Mouse (Mus musculus) liver, adult 10 weeks (tissue): ENCODE data around the gene Gdpgp1. TPM values are rescaled to one million over a fixed set of nuclear protein-coding genes. Genes with fewer than 3 reads are reported as not detected.

Experiments used
- polyA plus RNA-seq: library from polyadenylated mRNA; stranded (reverse); fragments of 350-450 nt; fragmentation: Illumina TruSeq; extraction: RNeasy Lipid Tissue Mini Kit (QIAGEN cat#74804); gene quantifications from one replicate; pipeline ENCODE4 v1.2.3, GENCODE M21; 2014; ENCODE audit warnings: low read depth, low replicate concordance

Gdpgp1 gene
- 1.2 TPM for polyA plus RNA-seq

DNA sequence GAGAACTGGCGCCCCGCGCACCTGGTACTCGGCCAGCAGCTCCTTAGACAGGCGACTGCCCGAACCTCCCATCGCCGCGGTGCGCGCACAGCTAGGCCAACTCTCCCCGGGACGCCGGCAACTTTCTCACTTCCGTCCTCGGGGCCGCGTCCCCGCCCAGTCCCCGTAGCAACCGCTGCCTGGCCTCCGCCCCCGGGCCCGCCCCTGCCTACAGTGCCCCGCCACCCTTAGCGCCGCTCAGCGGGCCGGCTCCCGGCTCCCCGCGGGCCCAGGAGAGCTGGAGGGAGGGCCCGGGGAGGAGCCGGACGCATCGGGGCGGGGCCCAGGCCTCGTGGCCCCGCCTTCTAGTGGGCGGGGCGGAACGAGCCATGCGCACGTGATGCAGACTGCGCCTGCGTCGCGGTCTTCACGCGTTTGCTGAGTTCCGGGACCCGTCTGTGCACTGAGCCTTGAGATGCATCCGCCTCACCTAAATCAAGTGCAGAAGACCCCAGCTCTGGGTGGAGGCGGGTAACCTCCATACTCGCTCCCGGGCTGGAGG is at the start of gene Gdpgp1, which contains the start of gene Cib1:
Gene Gdpgp1 (plus strand): TSS at position 377 of the 541 bp plus-strand sequence.
Gene Cib1 (minus strand): TSS at position 325 of the 541 bp plus-strand sequence.

DNA sequence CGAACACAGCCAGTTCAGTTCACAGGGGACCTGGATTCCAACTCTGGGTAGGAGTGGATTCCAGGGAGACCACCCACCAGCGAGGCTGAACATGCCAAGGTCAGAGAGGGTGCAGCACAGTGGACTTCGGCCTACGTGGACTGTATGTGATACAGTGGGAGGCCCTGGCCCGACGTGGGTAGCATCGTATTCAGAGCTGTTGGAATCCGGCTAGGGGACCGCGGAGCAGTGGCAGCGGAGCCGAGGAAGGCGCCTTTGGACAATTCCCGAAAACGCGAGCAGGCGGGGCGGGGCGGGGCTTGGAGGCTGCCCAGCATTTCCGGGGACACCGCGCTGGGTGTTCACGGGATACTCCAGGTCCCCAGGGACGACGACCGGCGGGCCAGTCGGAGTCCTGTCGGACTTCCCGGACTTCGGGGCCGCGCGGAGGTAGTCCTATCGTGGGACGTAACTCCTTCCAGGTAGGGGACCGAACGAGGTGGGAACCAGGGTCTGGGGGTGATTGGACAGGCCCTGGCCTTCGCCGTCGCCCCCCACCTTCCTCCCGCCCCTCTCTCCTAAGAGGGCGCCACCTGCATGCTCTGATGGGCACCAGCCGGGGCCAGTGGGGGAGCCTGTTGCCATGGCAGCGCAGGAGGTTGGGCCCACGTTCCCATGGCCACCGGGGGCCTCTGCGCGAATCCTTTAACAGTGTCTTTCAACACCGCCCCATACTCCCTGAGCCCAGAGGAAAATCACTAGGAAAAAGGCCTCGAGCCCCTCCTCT is 46.0 kb upstream of the Gdpgp1 start, which contains the start of gene Sema4b:
Gene Sema4b (plus strand): TSS at position 311 of the 766 bp plus-strand sequence.

DNA sequence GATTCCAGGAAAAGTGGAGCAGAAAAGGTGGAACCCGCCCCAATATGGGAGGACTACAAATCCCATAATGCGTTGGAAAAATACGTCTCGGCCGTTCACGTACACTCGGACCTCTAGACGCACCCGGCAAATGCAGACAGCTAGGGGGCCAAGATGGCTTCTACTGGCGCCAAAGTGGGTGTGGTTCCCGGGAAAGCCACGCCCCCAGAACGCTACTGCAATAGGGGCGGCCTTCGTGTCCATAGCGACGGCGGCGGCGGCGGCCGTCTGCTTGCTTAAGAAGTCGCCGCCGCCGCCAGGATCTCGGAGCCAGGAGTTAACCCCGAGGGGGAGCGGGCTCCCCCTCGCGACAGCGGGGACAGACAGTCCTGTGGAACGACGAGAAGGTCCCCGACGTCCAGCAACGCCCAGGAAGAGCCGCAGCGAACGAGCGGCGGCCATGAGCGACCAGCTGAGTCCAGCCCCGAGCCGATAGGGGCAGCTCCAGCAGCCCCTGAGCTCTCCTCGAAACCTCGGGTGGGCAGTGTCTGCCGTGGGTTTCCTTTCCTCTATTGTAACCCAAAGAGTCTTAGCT is 13.6 kb downstream of the Gdpgp1 start, which contains the start of gene Ttll13:
Gene Ttll13 (plus strand): TSS at position 229 of the 574 bp plus-strand sequence.

DNA sequence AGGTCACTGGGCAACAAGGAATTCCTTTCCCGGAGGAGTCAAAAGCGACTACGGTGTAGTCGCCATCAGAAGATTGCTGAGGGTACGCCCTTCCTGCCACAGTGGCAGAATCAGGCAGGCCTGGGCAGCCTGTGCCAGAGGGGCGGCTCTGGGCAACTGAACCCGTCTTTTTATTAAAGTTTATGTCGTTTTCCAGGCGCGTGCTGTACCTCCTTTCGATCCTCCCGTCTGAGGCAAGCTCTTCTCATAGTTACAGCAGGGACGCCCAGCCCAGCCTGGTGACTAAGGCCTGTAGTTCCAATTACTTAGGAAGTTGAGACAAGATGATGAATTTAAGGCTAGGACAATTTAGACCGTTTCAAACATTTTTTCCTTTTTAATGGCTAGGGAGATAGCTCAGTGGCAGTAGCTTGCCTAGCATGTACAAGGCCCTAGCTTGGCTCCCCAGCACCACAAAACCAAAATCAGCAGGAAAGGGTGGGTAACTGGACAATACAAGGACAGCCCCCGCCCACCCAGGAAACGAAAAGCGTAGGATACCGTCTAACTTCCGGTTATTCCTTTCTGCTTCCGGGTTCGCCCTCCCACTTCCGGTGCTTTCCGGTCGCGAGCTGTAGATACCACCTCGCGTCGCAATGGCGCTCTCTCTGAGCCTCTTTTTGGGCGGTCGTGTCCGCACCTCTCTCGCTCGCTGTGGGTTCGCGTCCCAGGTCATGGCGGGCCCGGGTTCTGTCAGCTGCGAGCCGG is 28.1 kb downstream of the Gdpgp1 start, which contains the start of gene Ngrn:
Gene Ngrn (plus strand): TSS at position 591 of the 747 bp plus-strand sequence.

DNA sequence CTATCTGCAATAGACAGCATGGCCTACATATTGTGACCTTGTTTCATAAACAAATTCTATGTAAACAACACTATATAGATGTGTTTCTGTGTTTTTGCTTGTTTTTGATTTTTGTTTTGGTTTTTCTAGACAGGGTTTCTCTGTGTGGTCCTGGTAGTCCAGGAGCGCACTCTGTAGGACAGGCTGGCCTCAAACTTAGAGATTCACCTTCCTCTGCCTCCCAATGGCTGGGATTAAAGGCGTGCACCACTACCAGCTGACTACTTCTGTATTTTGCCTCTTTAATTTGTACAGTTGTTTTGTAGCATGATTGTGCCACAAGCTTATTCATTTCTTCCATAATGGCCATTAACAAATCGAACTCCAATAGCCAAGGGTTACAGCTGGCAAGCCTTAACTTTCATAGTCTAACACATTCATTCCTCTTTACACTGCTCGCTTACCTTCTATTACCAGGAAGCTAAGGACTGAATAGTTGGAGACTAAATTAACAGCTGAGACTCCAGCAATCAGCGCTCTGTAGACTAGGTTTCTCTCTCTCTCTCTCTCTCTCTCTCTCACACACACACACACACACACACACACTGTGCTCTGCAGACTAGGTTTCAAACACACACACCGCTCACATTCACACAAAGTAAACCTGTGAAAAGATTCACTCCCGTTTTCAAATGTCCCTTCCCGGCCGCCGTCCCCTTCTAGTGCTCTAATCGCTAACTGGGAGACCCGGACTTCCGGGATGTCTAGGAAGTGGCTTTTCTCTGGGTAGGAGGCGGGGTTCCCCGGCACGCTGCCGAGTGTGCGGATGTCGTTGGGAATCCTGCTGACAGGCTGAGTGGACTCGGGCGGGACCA is 36.5 kb downstream of the Gdpgp1 start, which contains the start of gene Vps33b:
Gene Vps33b (plus strand): TSS at position 753 of the 854 bp plus-strand sequence.

Other genes with a start within 250 kb of the Gdpgp1 start
- 0.64 TPM for gene Zfp710, start 208.1 kb upstream of the Gdpgp1 start, polyA plus RNA-seq
- gene Idh2, start 117.5 kb upstream of the Gdpgp1 start, polyA plus RNA-seq, result 20.2 TPM
- gene Sema4b, start 46.0 kb upstream of the Gdpgp1 start, polyA plus RNA-seq, result 0.42 TPM
- gene Cib1, start 52 bp upstream of the Gdpgp1 start, polyA plus RNA-seq, result 18.7 TPM
- gene Ttll13, start 13.5 kb downstream of the Gdpgp1 start, polyA plus RNA-seq, result 0.24 TPM
- 8.6 TPM for gene Ngrn, start 28.4 kb downstream of the Gdpgp1 start, polyA plus RNA-seq
- gene Vps33b, start 36.8 kb downstream of the Gdpgp1 start, polyA plus RNA-seq, result 2.4 TPM
- 0.40 TPM for gene Prc1, start 61.6 kb downstream of the Gdpgp1 start, polyA plus RNA-seq
- 3.3 TPM for gene Rccd1, start 91.6 kb downstream of the Gdpgp1 start, polyA plus RNA-seq
- 1.1 TPM for gene Unc45a, start 108.1 kb downstream of the Gdpgp1 start, polyA plus RNA-seq
- 2.6 TPM for gene Hddc3, start 110.2 kb downstream of the Gdpgp1 start, polyA plus RNA-seq
- 7.8 TPM for gene Man2a2, start 138.5 kb downstream of the Gdpgp1 start, polyA plus RNA-seq
- gene Fes, start 155.1 kb downstream of the Gdpgp1 start, polyA plus RNA-seq, result 0.45 TPM
- gene Furin, start 172.6 kb downstream of the Gdpgp1 start, polyA plus RNA-seq, result 4.3 TPM